Comparison of ENCODE assay signal across 8 mouse cellular contexts in genomic region chr7:109230806-109231205, GRCm38 (mm10). TPM values are rescaled to one million over a fixed set of nuclear protein-coding genes. Genes with fewer than 3 reads are reported as not detected.
DNase-seq lines count a peak whose midpoint lies in the region; ATAC-seq and TF ChIP-seq lines count a peak whose summit lies in the region.

No protein-coding gene starts in this region.

- H3K4me1 ChIP-seq in CH12.LX (ENCODE audit: control insufficient read depth in 1 of 2, insufficient read depth in 2 of 2) = no peaks in the 10 kb centered on the region
- H3K4me1 ChIP-seq in liver, postnatal 0 days (ENCODE audit: insufficient read depth) = no peaks in the 10 kb centered on the region
- peaks cover 15% of the 10 kb centered on the region for H3K4me1 ChIP-seq in neural tube, embryonic 15.5 days

- no peak for TF ChIP-seq EP300 in CH12.LX (IDR thresholded peaks at IDR 0.05; ENCODE audit: low read length)
- TF ChIP-seq EP300 in liver, postnatal 0 days (IDR thresholded peaks at IDR 0.05; ENCODE audit: low read depth) = no peak

- dilution Hi-C loops in CH12.LX (cut with MboI; ENCODE audit: extremely low pct_ligation_motif_present, extremely low pct_unique_long_range_greater_than_20kb, low sequenced_read_pairs) = no loop called here

- H3K79me2 ChIP-seq in CH12.LX (replicated peaks; ENCODE audit: control insufficient read depth, extremely low read depth, insufficient read depth, poor library complexity, severe bottlenecking) = no peaks in the 10 kb centered on the region

- no peaks in the 10 kb centered on the region for H3K9me3 ChIP-seq in CH12.LX (replicated peaks; ENCODE audit: low read length)
- no peaks in the 10 kb centered on the region for H3K9me3 ChIP-seq in liver, postnatal 0 days (ENCODE audit: low read length)
- no peaks in the 10 kb centered on the region for H3K9me3 ChIP-seq in neural tube, embryonic 15.5 days (replicated peaks)

- no peak overlapping the region for H3K4me3 ChIP-seq in CH12.LX (replicated peaks in 1 of 3; ENCODE audit: low read depth in 2 of 3, low read length in 2 of 3, poor library complexity in 1 of 3)
- H3K4me3 ChIP-seq in liver, postnatal 0 days (ENCODE audit: low read depth, low read length) = no peak overlapping the region
- no peak overlapping the region for H3K4me3 ChIP-seq in neural tube, embryonic 15.5 days (replicated peaks)

- DNase-seq in CH12.LX (ENCODE audit: extremely low read depth) = peak; percentile 62
- peak; percentile 28 for DNase-seq in adrenal gland, adult 8-10 months
- DNase-seq in embryo, embryonic 11.5 days (ENCODE audit: low read depth, low spot score) = peak; percentile 44
- DNase-seq in heart, postnatal 14 days = peak; percentile 58 to 74
- DNase-seq in large intestine, adult 2 months (ENCODE audit: low read depth, low spot score) = peak; percentile 19
- peak; percentile 64 for DNase-seq in liver, postnatal 0 days
- peak; percentile 66 for DNase-seq in thymus, postnatal 14 days

- TF ChIP-seq POLR2A in CH12.LX (IDR thresholded peaks at IDR 0.05; ENCODE audit: low read depth, low read length) = no peak

- TF ChIP-seq RAD21 in CH12.LX (IDR thresholded peaks at IDR 0.05; ENCODE audit: low read depth, low read length) = peak; percentile 47

- no peak overlapping the region for H3K4me2 ChIP-seq in CH12.LX (ENCODE audit: insufficient read depth, low read depth, poor library complexity, severe bottlenecking)
- no peak overlapping the region for H3K4me2 ChIP-seq in liver, postnatal 0 days (ENCODE audit: low read depth, low read length)
- no peak overlapping the region for H3K4me2 ChIP-seq in neural tube, embryonic 15.5 days

- peak; percentile 77 to 89 for TF ChIP-seq CTCF in CH12.LX (conservative IDR thresholded peaks at IDR 0.05 in 1 of 2, IDR thresholded peaks at IDR 0.05 in 1 of 2; ENCODE audit: low read depth in 2 of 2, low read length in 2 of 2)
- TF ChIP-seq CTCF in liver, postnatal 0 days (IDR thresholded peaks at IDR 0.05; ENCODE audit: low read depth) = peak; percentile 84

- no peak overlapping the region for H3K9ac ChIP-seq in CH12.LX (ENCODE audit: insufficient read depth, low read depth)
- no peak overlapping the region for H3K9ac ChIP-seq in liver, postnatal 0 days (replicated peaks)
- no peak overlapping the region for H3K9ac ChIP-seq in neural tube, embryonic 15.5 days (replicated peaks)

- no peak for ATAC-seq in liver, postnatal 0 days
- peak; percentile 19; the same call in 1 of the 2 replicates for ATAC-seq in neural tube, embryonic 15.5 days (ENCODE audit: low FRiP score)

- WGBS in large intestine, adult 2 months = 16% methylated on average over 2 of the region's 2 CpGs
- WGBS in liver, postnatal 0 days (ENCODE audit: insufficient replicate concordance) = 10% methylated on average over 2 of the region's 2 CpGs
- 5% methylated on average over 2 of the region's 2 CpGs for WGBS in neural tube, embryonic 15.5 days

- in situ Hi-C loops in CH12.LX (cut with MboI; ENCODE audit: low pct_ligation_motif_present, low pct_unique_long_range_greater_than_20kb, low sequenced_read_pairs) = loop anchor here (25.0 kb wide), 1 partner anchor 181 kb away; no protein-coding TSS in a partner anchor

- intact Hi-C loops in heart, postnatal 14 days (cut with DNase I) = loop anchor here (5.0 kb wide), 1 partner anchor 191 kb away; no protein-coding TSS in a partner anchor

- H3K27me3 ChIP-seq in CH12.LX (replicated peaks) = peaks cover 62% of the 10 kb centered on the region
- no peaks in the 10 kb centered on the region for H3K27me3 ChIP-seq in liver, postnatal 0 days (ENCODE audit: insufficient read depth, low read length)
- peaks cover 1% of the 10 kb centered on the region; the same call in 1 of the 2 replicates for H3K27me3 ChIP-seq in neural tube, embryonic 15.5 days (replicated peaks)

- H3K36me3 ChIP-seq in CH12.LX (replicated peaks in 1 of 2; ENCODE audit: control insufficient read depth in 1 of 2, insufficient read depth in 1 of 2, low read length in 1 of 2) = no peaks in the 10 kb centered on the region
- H3K36me3 ChIP-seq in liver, postnatal 0 days (replicated peaks; ENCODE audit: insufficient read depth, low read length) = no peaks in the 10 kb centered on the region
- no peaks in the 10 kb centered on the region for H3K36me3 ChIP-seq in neural tube, embryonic 15.5 days

- no peak overlapping the region for H3K27ac ChIP-seq in CH12.LX (ENCODE audit: insufficient read depth, low read depth)
- H3K27ac ChIP-seq in liver, postnatal 0 days (ENCODE audit: low read depth) = no peak overlapping the region
- H3K27ac ChIP-seq in neural tube, embryonic 15.5 days (replicated peaks) = no peak overlapping the region

TF ChIP-seq in CH12.LX, 34 proteins besides CTCF, POLR2A, EP300 and RAD21:
- TF ChIP-seq CHD2 (IDR thresholded peaks at IDR 0.05; ENCODE audit: low read length) (no peak), SMC3 (IDR thresholded peaks at IDR 0.05; ENCODE audit: low read depth, low read length) (peak; percentile 74)

RNA-seq across cellular contexts. Expression of gene Lmo1, which starts 55.8 kb away (rescaled TPM):
- 0.25 and 0.30 TPM in 2 replicates for total RNA-seq in CH12.LX (2012; rRNA removed)
- total RNA-seq in CH12.LX (2014; rRNA removed) = not detected in 2 replicates
- polyA plus RNA-seq in CH12.LX (2012; ENCODE audit: insufficient read length, low read depth) = not detected in 2 replicates
- 1 to 10 TPM; 4.8 to 8.5 (median 6.3) TPM for total RNA-seq in adrenal gland, adult 8-10 months (2022)
- 1 to 10 TPM; 1.8 to 2.6 TPM for total RNA-seq in heart, postnatal 14 days (2021)
- 0.95 and 1.0 TPM in 2 replicates for polyA plus RNA-seq in large intestine, adult 2 months (2012; rRNA removed)
- polyA plus RNA-seq in liver, postnatal 0 days (2015; fragmentation: Nextera tagmentation; extraction: Ambion mirVana) = 1.5 and 1.8 TPM in 2 replicates
- 26.9 and 37.1 TPM in 2 replicates for polyA plus RNA-seq in neural tube, embryonic 15.5 days (2015; fragmentation: Nextera tagmentation; extraction: Ambion mirVana)
